Comparison of ENCODE assay signal across 8 mouse cellular contexts in genomic region chr12:89302011-89302410, GRCm38 (mm10).
A peak's percentile ranks its signal among the peaks of the same experiment; 100 is the strongest.
DNase-seq lines count a peak whose midpoint lies in the region; ATAC-seq lines count a peak whose summit lies in the region.

No protein-coding gene starts in this region.

- no peaks in the 10 kb centered on the region for H3K36me3 ChIP-seq in liver, embryonic 11.5 days (ENCODE audit: control insufficient read depth, insufficient read depth, low read length)
- H3K36me3 ChIP-seq in neural tube, embryonic 15.5 days: no peaks in the 10 kb centered on the region

- H3K4me3 ChIP-seq in liver, embryonic 11.5 days (ENCODE audit: low read depth, low read length): no peak overlapping the region
- H3K4me3 ChIP-seq in neural tube, embryonic 15.5 days (replicated peaks): no peak overlapping the region

- H3K27ac ChIP-seq in liver, embryonic 11.5 days (ENCODE audit: low read depth, low read length): no peak overlapping the region
- H3K27ac ChIP-seq in neural tube, embryonic 15.5 days (replicated peaks): no peak overlapping the region

- no peak for ATAC-seq in liver, embryonic 11.5 days (replicated peaks; ENCODE audit: low FRiP score)
- 0 out of 2 replicates have a peak, but pooled peaks have one; percentile 8 for ATAC-seq in neural tube, embryonic 15.5 days (ENCODE audit: low FRiP score)

- DNase-seq in 3T3-L1 (ENCODE audit: low read depth, low spot score): peak; percentile 67
- DNase-seq in Muller cell, postnatal 12 days (ENCODE audit: inconsistent ontology term): peak; percentile 31
- DNase-seq in cerebellum, adult 9-11 months: peak; percentile 27
- peak; percentile 53 to 76 for DNase-seq in frontal cortex, postnatal 14 days (ENCODE audit: low spot score in 2 of 2)
- DNase-seq in kidney, postnatal 14 days: peak; percentile 43
- peak; percentile 54 for DNase-seq in liver, embryonic 11.5 days (ENCODE audit: low spot score)
- DNase-seq in urinary bladder, postnatal 14 days (ENCODE audit: low spot score): peak; percentile 47

- H3K4me2 ChIP-seq in liver, embryonic 11.5 days: no peak overlapping the region
- H3K4me2 ChIP-seq in neural tube, embryonic 15.5 days: no peak overlapping the region

- H3K27me3 ChIP-seq in liver, embryonic 11.5 days (replicated peaks; ENCODE audit: control insufficient read depth, insufficient read depth, low read length): no peaks in the 10 kb centered on the region
- H3K27me3 ChIP-seq in neural tube, embryonic 15.5 days (replicated peaks): no peaks in the 10 kb centered on the region

- no peak overlapping the region for H3K9ac ChIP-seq in liver, embryonic 11.5 days (ENCODE audit: low read depth, low read length)
- H3K9ac ChIP-seq in neural tube, embryonic 15.5 days (replicated peaks): no peak overlapping the region

- H3K9me3 ChIP-seq in liver, embryonic 11.5 days (ENCODE audit: control insufficient read depth, low read length): no peaks in the 10 kb centered on the region
- no peaks in the 10 kb centered on the region for H3K9me3 ChIP-seq in neural tube, embryonic 15.5 days (replicated peaks)

- WGBS in liver, embryonic 11.5 days: 50% methylated on average over 4 of the region's 4 CpGs
- 49% methylated on average over 4 of the region's 4 CpGs for WGBS in neural tube, embryonic 15.5 days

- H3K4me1 ChIP-seq in liver, embryonic 11.5 days (replicated peaks; ENCODE audit: control insufficient read depth, insufficient read depth, low read length): no peaks in the 10 kb centered on the region
- no peaks in the 10 kb centered on the region for H3K4me1 ChIP-seq in neural tube, embryonic 15.5 days
